Mouse (Mus musculus): Measurements from ENCODE around the gene Abtb2.

- TF ChIP-seq EP300 (IDR thresholded peaks at IDR 0.05; ENCODE audit: insufficient read depth, low read depth, low read length) (no peak), CTCF (IDR thresholded peaks at IDR 0.05; ENCODE audit: low read depth, low read length) (no peak), POLR2A (IDR thresholded peaks at IDR 0.05; ENCODE audit: insufficient read depth, low read length) (no peak)
These were observed 77.6 kb downstream of the Abtb2 start for GRCm38 (mm10) chr2:103643584-103644211.
